13 mouse cellular contexts compared by ENCODE assay signal in the genomic region with DNA sequence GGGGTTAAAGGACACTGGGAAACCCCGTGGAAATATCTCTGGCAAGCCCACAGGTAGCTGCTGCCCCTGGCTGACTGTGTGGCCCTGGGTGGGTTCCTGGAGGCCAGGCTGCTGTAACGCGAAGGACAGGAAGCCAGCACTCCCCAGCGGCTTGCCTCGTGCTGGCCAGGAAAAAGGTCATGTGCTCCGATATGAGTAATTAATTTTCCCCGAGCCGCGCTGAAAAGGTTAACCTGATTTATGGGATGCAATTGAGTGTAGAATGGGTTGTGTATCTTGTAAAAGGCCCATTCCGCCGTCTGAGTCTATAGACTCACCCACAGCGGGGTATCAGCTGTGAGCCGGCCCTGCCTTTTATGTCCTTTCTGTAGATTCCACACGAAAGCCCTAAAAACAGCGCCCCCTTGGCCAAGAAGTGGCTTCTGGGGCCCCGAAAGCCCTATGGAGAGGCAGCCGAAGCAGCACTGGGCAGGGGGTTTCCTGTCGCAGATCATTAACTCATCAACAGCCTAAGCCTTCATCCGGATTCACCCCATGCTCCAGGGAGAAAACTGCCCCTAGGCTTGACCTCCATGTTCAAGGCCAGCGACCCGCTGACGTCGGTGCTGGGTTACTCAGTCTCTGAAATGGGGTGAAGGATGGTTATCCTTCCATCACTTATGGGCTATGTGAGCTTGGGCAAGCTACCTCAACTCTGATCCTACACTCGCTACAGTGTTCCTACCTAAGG.
DNase-seq lines count a peak whose midpoint lies in the region; ATAC-seq lines count a peak whose summit lies in the region.
"Had no signal": no experiment of that assay in that cellular context is flagged by ENCODE, and none has a peak within 500 bp of the region (broad histone marks: within the 10 kb centered on the region; RNA-seq: fewer than 3 reads in every experiment).

No protein-coding gene starts in this region.

- no peak overlapping the region for H3K9ac ChIP-seq in neural tube, embryonic 15.5 days (replicated peaks)
- H3K9ac ChIP-seq in kidney, embryonic 16.5 days (replicated peaks; ENCODE audit: low read length), result no peak overlapping the region
- no peak overlapping the region for H3K9ac ChIP-seq in neural tube, embryonic 12.5 days
- H3K9ac ChIP-seq: heart, embryonic 12.5 days; liver, embryonic 14.5 days had no signal

- H3K4me3 ChIP-seq in neural tube, embryonic 15.5 days (replicated peaks), result no peak overlapping the region
- 0 out of 2 replicates have a peak overlapping the region, but pooled peaks have one; percentile 2 for H3K4me3 ChIP-seq in kidney, embryonic 16.5 days (ENCODE audit: low read length)
- no peak overlapping the region for H3K4me3 ChIP-seq in neural tube, embryonic 12.5 days
- H3K4me3 ChIP-seq: erythroblast, embryonic 14.5 days; heart, embryonic 12.5 days; hindbrain, embryonic 10.5 days had no signal

- no peak overlapping the region for H3K27ac ChIP-seq in neural tube, embryonic 15.5 days (replicated peaks)
- no peak overlapping the region for H3K27ac ChIP-seq in kidney, embryonic 16.5 days (ENCODE audit: low read length)
- H3K27ac ChIP-seq in neural tube, embryonic 12.5 days, result no peak overlapping the region
- H3K27ac ChIP-seq: hindbrain, embryonic 10.5 days; liver, embryonic 14.5 days had no signal

- H3K36me3 ChIP-seq in neural tube, embryonic 15.5 days, result no peaks in the 10 kb centered on the region
- H3K36me3 ChIP-seq in kidney, embryonic 16.5 days (ENCODE audit: insufficient read depth, low read length), result no peaks in the 10 kb centered on the region
- H3K36me3 ChIP-seq in neural tube, embryonic 12.5 days, result no peaks in the 10 kb centered on the region
- H3K36me3 ChIP-seq: heart, embryonic 12.5 days; hindbrain, embryonic 10.5 days had no signal

- H3K4me2 ChIP-seq in neural tube, embryonic 15.5 days, result no peak overlapping the region
- peak overlapping the region; percentile 23; the same call in 1 of the 2 replicates for H3K4me2 ChIP-seq in kidney, embryonic 16.5 days (replicated peaks; ENCODE audit: low read depth, low read length)
- H3K4me2 ChIP-seq in neural tube, embryonic 12.5 days (replicated peaks), result peak overlapping the region; percentile 18; the same call in 1 of the 2 replicates
- H3K4me2 ChIP-seq: heart, embryonic 12.5 days had no signal

- peaks cover 18% of the 10 kb centered on the region for H3K27me3 ChIP-seq in neural tube, embryonic 15.5 days (replicated peaks)
- peaks cover 5% of the 10 kb centered on the region for H3K27me3 ChIP-seq in kidney, embryonic 16.5 days (ENCODE audit: insufficient read depth, low read length)
- peaks cover 11% of the 10 kb centered on the region; the same call in 1 of the 2 replicates for H3K27me3 ChIP-seq in neural tube, embryonic 12.5 days (replicated peaks)

- peak; percentile 37 for DNase-seq in neural tube, embryonic 10.5 days (ENCODE audit: extremely low spot score, low spot score)
- peak; percentile 72 to 86 for DNase-seq in adrenal gland, postnatal 36 days
- no peak for DNase-seq in layer of hippocampus, adult 18-20 months (ENCODE audit: low spot score in 2 of 2)
- no peak for DNase-seq in left cerebral cortex, adult 9 months (ENCODE audit: low spot score in 2 of 2)
- DNase-seq in frontal cortex, postnatal 25 days (ENCODE audit: low spot score in 2 of 2), result no peak
- DNase-seq: right cerebral cortex, postnatal 25 days had no signal

- no peak; the same call in 1 of the 2 replicates for ATAC-seq in neural tube, embryonic 15.5 days (ENCODE audit: low FRiP score)
- ATAC-seq in kidney, embryonic 16.5 days (ENCODE audit: low FRiP score, low TSS enrichment), result peak; percentile 60
- no peak; the same call in 1 of the 2 replicates for ATAC-seq in neural tube, embryonic 12.5 days (ENCODE audit: low FRiP score, low read depth)

- no peaks in the 10 kb centered on the region for H3K9me3 ChIP-seq in neural tube, embryonic 15.5 days (replicated peaks)
- no peaks in the 10 kb centered on the region for H3K9me3 ChIP-seq in kidney, embryonic 16.5 days (ENCODE audit: low read length)
- H3K9me3 ChIP-seq in neural tube, embryonic 12.5 days, result no peaks in the 10 kb centered on the region
- H3K9me3 ChIP-seq: heart, embryonic 12.5 days; hindbrain, embryonic 10.5 days had no signal

- 4% methylated on average over 24 of the region's 24 CpGs for WGBS in neural tube, embryonic 15.5 days
- 4% methylated on average over 24 of the region's 24 CpGs for WGBS in kidney, embryonic 16.5 days
- 5% methylated on average over 24 of the region's 24 CpGs for WGBS in neural tube, embryonic 12.5 days

- H3K4me1 ChIP-seq in neural tube, embryonic 15.5 days, result peaks cover 20% of the 10 kb centered on the region
- peaks cover 15% of the 10 kb centered on the region for H3K4me1 ChIP-seq in kidney, embryonic 16.5 days (ENCODE audit: insufficient read depth, low read length)
- H3K4me1 ChIP-seq in neural tube, embryonic 12.5 days, result peaks cover 17% of the 10 kb centered on the region
- H3K4me1 ChIP-seq: heart, embryonic 12.5 days had no signal

Comparison
In these comparisons a context has a peak if more than half of its experiments do, and no peak if none do; other contexts are left out.
1. DNase-seq: peak in neural tube, embryonic 10.5 days (single experiment) and adrenal gland, postnatal 36 days (2 of 2); none in layer of hippocampus, adult 18-20 months (0 of 2), left cerebral cortex, adult 9 months (0 of 2) and frontal cortex, postnatal 25 days (0 of 2).